In the genomic region with DNA sequence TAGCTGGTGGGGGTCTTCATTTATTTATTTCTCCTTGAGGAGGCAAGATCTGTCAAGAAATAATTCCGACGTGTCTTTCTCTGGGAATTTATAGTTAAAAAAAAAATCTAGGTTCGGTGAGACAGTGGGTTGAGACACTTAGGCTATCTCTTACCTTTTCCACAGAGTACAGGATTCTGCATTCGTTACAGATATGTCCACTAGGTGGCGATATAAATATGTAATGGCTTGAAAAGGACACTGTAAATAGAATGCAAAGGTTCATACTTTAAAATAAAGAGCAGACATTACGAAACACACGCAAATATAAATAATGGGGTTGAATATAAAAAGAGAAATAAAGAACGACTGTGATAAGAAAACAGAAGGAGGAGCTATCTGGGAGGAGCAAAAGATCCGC, we compare ENCODE assay signal across 8 mouse cellular contexts.
DNase-seq lines count a peak whose midpoint lies in the region; ATAC-seq and TF ChIP-seq lines count a peak whose summit lies in the region.

No protein-coding gene starts in this region.

- no peaks in the 10 kb centered on the region for H3K4me1 ChIP-seq in liver, postnatal 0 days (ENCODE audit: insufficient read depth)
- no peaks in the 10 kb centered on the region for H3K4me1 ChIP-seq in midbrain, embryonic 16.5 days (ENCODE audit: control insufficient read depth, insufficient read depth, low read length)
- no peaks in the 10 kb centered on the region for H3K4me1 ChIP-seq in heart, embryonic 11.5 days (ENCODE audit: control insufficient read depth, insufficient read depth, low read length)

- no peaks in the 10 kb centered on the region for H3K9me3 ChIP-seq in liver, postnatal 0 days (ENCODE audit: low read length)
- H3K9me3 ChIP-seq in midbrain, embryonic 16.5 days (replicated peaks; ENCODE audit: control insufficient read depth, low read length, poor library complexity, severe bottlenecking): no peaks in the 10 kb centered on the region
- H3K9me3 ChIP-seq in heart, embryonic 11.5 days (replicated peaks; ENCODE audit: control insufficient read depth, low read length): no peaks in the 10 kb centered on the region

- ATAC-seq in liver, postnatal 0 days: no peak
- peak; percentile 83; the same call in 1 of the 2 replicates for ATAC-seq in midbrain, embryonic 16.5 days
- ATAC-seq in heart, embryonic 11.5 days (replicated peaks; ENCODE audit: insufficient number of reproducible peaks, low FRiP score, low TSS enrichment): no peak; the same call in 1 of the 2 replicates

- no peaks in the 10 kb centered on the region for H3K36me3 ChIP-seq in liver, postnatal 0 days (replicated peaks; ENCODE audit: insufficient read depth, low read length)
- no peaks in the 10 kb centered on the region for H3K36me3 ChIP-seq in midbrain, embryonic 16.5 days (ENCODE audit: control insufficient read depth, insufficient read depth, low read length)
- no peaks in the 10 kb centered on the region for H3K36me3 ChIP-seq in heart, embryonic 11.5 days (ENCODE audit: control insufficient read depth, insufficient read depth, low read length)

- H3K27me3 ChIP-seq in liver, postnatal 0 days (ENCODE audit: insufficient read depth, low read length): no peaks in the 10 kb centered on the region
- H3K27me3 ChIP-seq in midbrain, embryonic 16.5 days (ENCODE audit: control insufficient read depth, insufficient read depth, low read depth, low read length): no peaks in the 10 kb centered on the region
- no peaks in the 10 kb centered on the region for H3K27me3 ChIP-seq in heart, embryonic 11.5 days (ENCODE audit: control insufficient read depth, insufficient read depth, low read length)

- H3K9ac ChIP-seq in liver, postnatal 0 days (replicated peaks): no peak overlapping the region
- H3K9ac ChIP-seq in midbrain, embryonic 16.5 days (ENCODE audit: low read depth, low read length): no peak overlapping the region
- no peak overlapping the region for H3K9ac ChIP-seq in heart, embryonic 11.5 days (ENCODE audit: low read depth, low read length)

- no peak overlapping the region for H3K4me3 ChIP-seq in liver, postnatal 0 days (ENCODE audit: low read depth, low read length)
- H3K4me3 ChIP-seq in midbrain, embryonic 16.5 days (ENCODE audit: low read depth, low read length): no peak overlapping the region
- no peak overlapping the region for H3K4me3 ChIP-seq in heart, embryonic 11.5 days (ENCODE audit: low read depth, low read length)

- WGBS in liver, postnatal 0 days (ENCODE audit: insufficient replicate concordance): 24% methylated on average over 9 of the region's 9 CpGs
- 17% methylated on average over 9 of the region's 9 CpGs for WGBS in midbrain, embryonic 16.5 days
- WGBS in heart, embryonic 11.5 days (ENCODE audit: insufficient replicate concordance): 26% methylated on average over 9 of the region's 9 CpGs

- no peak overlapping the region for H3K4me2 ChIP-seq in liver, postnatal 0 days (ENCODE audit: low read depth, low read length)
- H3K4me2 ChIP-seq in midbrain, embryonic 16.5 days (ENCODE audit: low read length): no peak overlapping the region
- H3K4me2 ChIP-seq in heart, embryonic 11.5 days: no peak overlapping the region

- no peak for TF ChIP-seq EP300 in liver, postnatal 0 days (IDR thresholded peaks at IDR 0.05; ENCODE audit: low read depth)

- DNase-seq in cerebellum, adult 9-10 months: peak; percentile 45
- no peak for DNase-seq in cerebellum, adult 8-10 months
- no peak for DNase-seq in liver, postnatal 0 days
- no peak for DNase-seq in liver
- peak; percentile 44 for DNase-seq in forelimb bud, embryonic 11.5 days (ENCODE audit: low read depth, low spot score)
- DNase-seq in thymus, postnatal 10 days (ENCODE audit: low spot score in 2 of 2): no peak

- no peak overlapping the region for H3K27ac ChIP-seq in liver, postnatal 0 days (ENCODE audit: low read depth)
- no peak overlapping the region for H3K27ac ChIP-seq in midbrain, embryonic 16.5 days (ENCODE audit: low read length)
- H3K27ac ChIP-seq in heart, embryonic 11.5 days (ENCODE audit: low read depth, low read length): no peak overlapping the region

- peak; percentile 56 for TF ChIP-seq CTCF in liver, postnatal 0 days (IDR thresholded peaks at IDR 0.05; ENCODE audit: low read depth)

Comparison
In these comparisons a context has a peak if more than half of its experiments do, and no peak if none do; other contexts are left out.
1. DNase-seq: peak in cerebellum, adult 9-10 months (single experiment) and forelimb bud, embryonic 11.5 days (single experiment); none in cerebellum, adult 8-10 months (single experiment), liver, postnatal 0 days (single experiment), liver (single experiment) and thymus, postnatal 10 days (0 of 2).